ENCODE assay signal across 8 mouse cellular contexts in the genomic region with DNA sequence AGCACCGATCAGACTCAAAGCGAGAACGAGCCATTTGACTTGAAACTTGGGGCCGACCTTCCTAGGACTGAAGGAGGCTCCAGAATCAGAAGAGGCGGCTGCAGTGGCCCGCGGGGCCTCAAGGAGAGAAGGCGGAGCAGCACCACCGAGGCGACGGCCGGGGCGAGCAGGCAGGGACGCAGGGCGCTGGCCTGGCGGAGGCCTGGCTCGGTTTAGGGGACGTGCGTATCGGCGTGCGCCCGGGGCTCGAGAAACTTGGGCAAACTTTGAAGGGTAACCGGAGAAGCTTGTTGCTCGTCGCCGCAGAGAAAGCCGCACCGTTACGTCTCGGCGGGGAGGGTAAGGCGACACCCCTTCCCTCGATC. TPM values are rescaled to one million over a fixed set of nuclear protein-coding genes. Genes with fewer than 3 reads are reported as not detected.
DNase-seq lines count a peak whose midpoint lies in the region; ATAC-seq and TF ChIP-seq lines count a peak whose summit lies in the region.

Gene Fzd7 (plus strand): TSS at position 94 of the 365 bp plus-strand sequence.

- H3K27me3 ChIP-seq in kidney, embryonic 14.5 days (ENCODE audit: control insufficient read depth, insufficient read depth, low read length) = peaks cover 3% of the 10 kb centered on the region; the same call in 1 of the 2 replicates
- H3K27me3 ChIP-seq in ES-Bruce4 (ENCODE audit: control insufficient read depth, insufficient read depth, low read length, poor library complexity, severe bottlenecking) = no peaks in the 10 kb centered on the region
- H3K27me3 ChIP-seq in embryonic facial prominence, embryonic 14.5 days (replicated peaks; ENCODE audit: control insufficient read depth, insufficient read depth, low read length) = no peaks in the 10 kb centered on the region
- H3K27me3 ChIP-seq in hindbrain, embryonic 13.5 days = peaks cover 29% of the 10 kb centered on the region

- H3K4me2 ChIP-seq in kidney, embryonic 14.5 days (replicated peaks; ENCODE audit: low read depth, low read length) = peak within 1 kb of the TSS; percentile 91
- peak within 1 kb of the TSS; percentile 99 for H3K4me2 ChIP-seq in embryonic facial prominence, embryonic 14.5 days (ENCODE audit: low read depth, low read length)
- peak within 1 kb of the TSS; percentile 99 for H3K4me2 ChIP-seq in hindbrain, embryonic 13.5 days

- peak within 1 kb of the TSS; percentile 97 for H3K9ac ChIP-seq in kidney, embryonic 14.5 days (ENCODE audit: low read depth, low read length)
- H3K9ac ChIP-seq in ES-Bruce4 (ENCODE audit: low read depth, poor library complexity, severe bottlenecking) = peak within 1 kb of the TSS; percentile 86
- peak within 1 kb of the TSS; percentile 95 for H3K9ac ChIP-seq in embryonic facial prominence, embryonic 14.5 days (ENCODE audit: low read depth, low read length)
- peak within 1 kb of the TSS; percentile 80 for H3K9ac ChIP-seq in hindbrain, embryonic 13.5 days

- no peak for TF ChIP-seq CTCF in ES-Bruce4 (IDR thresholded peaks at IDR 0.05; ENCODE audit: low read depth, low read length)

- H3K4me1 ChIP-seq in kidney, embryonic 14.5 days (ENCODE audit: control insufficient read depth, insufficient read depth, low read length) = peaks cover 25% of the 10 kb centered on the region
- H3K4me1 ChIP-seq in ES-Bruce4 (ENCODE audit: control insufficient read depth, insufficient read depth, low read length) = no peaks in the 10 kb centered on the region
- H3K4me1 ChIP-seq in embryonic facial prominence, embryonic 14.5 days (ENCODE audit: control insufficient read depth, insufficient read depth, low read length) = peaks cover 33% of the 10 kb centered on the region
- H3K4me1 ChIP-seq in hindbrain, embryonic 13.5 days (replicated peaks) = peaks cover 52% of the 10 kb centered on the region

- TF ChIP-seq POLR2A in ES-Bruce4 (IDR thresholded peaks at IDR 0.05; ENCODE audit: insufficient read depth, low read length) = no peak

- no peaks in the 10 kb centered on the region for H3K9me3 ChIP-seq in kidney, embryonic 14.5 days (ENCODE audit: control insufficient read depth, low read length)
- no peaks in the 10 kb centered on the region for H3K9me3 ChIP-seq in ES-Bruce4 (replicated peaks; ENCODE audit: control insufficient read depth, insufficient read depth, low read length, poor library complexity, severe bottlenecking)
- no peaks in the 10 kb centered on the region for H3K9me3 ChIP-seq in embryonic facial prominence, embryonic 14.5 days (ENCODE audit: control insufficient read depth, low read length)
- no peaks in the 10 kb centered on the region for H3K9me3 ChIP-seq in hindbrain, embryonic 13.5 days

- H3K4me3 ChIP-seq in kidney, embryonic 14.5 days (ENCODE audit: low read length) = peak within 1 kb of the TSS; percentile 87
- peak within 1 kb of the TSS; percentile 71 for H3K4me3 ChIP-seq in ES-Bruce4 (ENCODE audit: low read depth, low read length)
- H3K4me3 ChIP-seq in embryonic facial prominence, embryonic 14.5 days (ENCODE audit: low read depth, low read length) = peak within 1 kb of the TSS; percentile 73
- H3K4me3 ChIP-seq in hindbrain, embryonic 13.5 days = peak within 1 kb of the TSS; percentile 65

- TF ChIP-seq EP300 in ES-Bruce4 (IDR thresholded peaks at IDR 0.05; ENCODE audit: insufficient read depth, low read depth, low read length) = no peak

- no peak for DNase-seq in kidney, postnatal 14 days
- peak; percentile 69 for DNase-seq in embryonic facial prominence, embryonic 14.5 days (ENCODE audit: low spot score)
- peak; percentile 57 for DNase-seq in lung, postnatal 14 days
- DNase-seq in retina, embryonic 14.5 days (ENCODE audit: low spot score) = no peak

- peaks cover 13% of the 10 kb centered on the region for H3K36me3 ChIP-seq in kidney, embryonic 14.5 days (ENCODE audit: control insufficient read depth, insufficient read depth, low read length)
- peaks cover 18% of the 10 kb centered on the region for H3K36me3 ChIP-seq in ES-Bruce4 (ENCODE audit: control insufficient read depth, insufficient read depth, low read length, poor library complexity, severe bottlenecking)
- H3K36me3 ChIP-seq in embryonic facial prominence, embryonic 14.5 days (ENCODE audit: control insufficient read depth, insufficient read depth, low read length) = peaks cover 15% of the 10 kb centered on the region
- H3K36me3 ChIP-seq in hindbrain, embryonic 13.5 days = no peaks in the 10 kb centered on the region

- peak; percentile 16 for ATAC-seq in kidney, embryonic 14.5 days (ENCODE audit: low FRiP score, low TSS enrichment)
- ATAC-seq in embryonic facial prominence, embryonic 14.5 days (ENCODE audit: low read depth) = peak; percentile 17
- peak; percentile 37 for ATAC-seq in hindbrain, embryonic 13.5 days (ENCODE audit: low FRiP score)
- ATAC-seq in granulocyte monocyte progenitor cell, adult 5-6 weeks (replicated peaks; ENCODE audit: poor library complexity, severe bottlenecking) = no peak

- peak within 1 kb of the TSS; percentile 97 for H3K27ac ChIP-seq in kidney, embryonic 14.5 days (ENCODE audit: low read depth, low read length)
- peak within 1 kb of the TSS; percentile 93 for H3K27ac ChIP-seq in ES-Bruce4 (ENCODE audit: insufficient read depth, low read length)
- H3K27ac ChIP-seq in embryonic facial prominence, embryonic 14.5 days (replicated peaks; ENCODE audit: low read depth, low read length) = peak within 1 kb of the TSS; percentile 98
- H3K27ac ChIP-seq in hindbrain, embryonic 13.5 days = peak within 1 kb of the TSS; percentile 80

- WGBS in kidney, embryonic 14.5 days = under 1% methylated on average over 35 of the region's 35 CpGs
- 0% methylated on average over 13 of the region's 35 CpGs for WGBS in embryonic facial prominence, embryonic 14.5 days
- WGBS in hindbrain, embryonic 13.5 days = under 1% methylated on average over 35 of the region's 35 CpGs

RNA-seq across cellular contexts. Expression of gene Fzd7, which starts in this region (rescaled TPM):
- 20.1 and 29.2 TPM in 2 replicates for polyA plus RNA-seq in kidney, embryonic 14.5 days (2014; fragmentation: Nextera tagmentation; extraction: Ambion mirVana)
- polyA plus RNA-seq in ES-Bruce4 (2011; ENCODE audit: insufficient read depth, insufficient read length, low read depth, missing spikeins) = 51.7 and 54.5 TPM in 2 replicates
- polyA plus RNA-seq in embryonic facial prominence, embryonic 14.5 days (2014; fragmentation: Nextera tagmentation; extraction: Ambion mirVana) = 13.8 and 16.6 TPM in 2 replicates
- 3.3 and 3.6 TPM in 2 replicates for polyA plus RNA-seq in hindbrain, embryonic 13.5 days (2015; fragmentation: Nextera tagmentation; extraction: Ambion mirVana)
- total RNA-seq in granulocyte monocyte progenitor cell, adult 5-6 weeks (2014; fragmentation: Nextera tagmentation) = 4.3 and 4.9 TPM in 2 replicates
- total RNA-seq in granulocyte monocyte progenitor cell, adult 5-6 weeks (2017) = 2.8 and 4.6 TPM in 2 replicates

Comparison
In these comparisons a context has a peak if more than half of its experiments do, and no peak if none do; other contexts are left out.
1. DNase-seq: peak in embryonic facial prominence, embryonic 14.5 days (single experiment) and lung, postnatal 14 days (single experiment); none in kidney, postnatal 14 days (single experiment) and retina, embryonic 14.5 days (single experiment).
2. Peak in every context shown above with its lines, with median percentiles within 50 percentile points of each other: H3K27ac ChIP-seq, H3K4me2 ChIP-seq, H3K4me3 ChIP-seq and H3K9ac ChIP-seq.